Mouse (Mus musculus) lung, embryonic 16.5 days (tissue): ENCODE measurements at regions not wholly inside any gene's neighbourhood (a gene's known extent, or its start where the extent isn't known, plus 50 kb on each side); places are given as distances from the start of the nearest gene placed in this dataset.

Experiments
- ATAC-seq: fragments of 200-750 bp; cut with Nextera tagmentation; 2 replicates; pipeline ENCODE4 v1.8.0; 2017; ENCODE audit warnings: low read depth, mild to moderate bottlenecking, moderate library complexity
- H3K27ac ChIP-seq: fragments of 300-500 bp; sonication (generic); 2 replicates; pipeline ENCODE4 v1.5.1; 2014; ENCODE audit warnings: mild to moderate bottlenecking, control low read depth, low read length
- H3K27me3 ChIP-seq: fragments of 300-500 bp; sonication (generic); 2 replicates; pipeline ENCODE4 v1.6.1; 2014; ENCODE audit warnings: low read depth, low read length, mixed read lengths; ENCODE audit not compliant: control insufficient read depth, insufficient read depth
- H3K36me3 ChIP-seq: fragments of 300-500 bp; sonication (generic); 2 replicates; pipeline ENCODE4 v1.6.1; 2014; ENCODE audit warnings: low read length; ENCODE audit not compliant: control insufficient read depth, insufficient read depth
- H3K4me1 ChIP-seq: fragments of 300-500 bp; sonication (generic); replicated peaks from 2 replicates; pipeline ENCODE4 v1.6.1; 2014; ENCODE audit warnings: low read length, mixed read lengths; ENCODE audit not compliant: control insufficient read depth, insufficient read depth
- H3K4me2 ChIP-seq: fragments of 300-500 bp; sonication (generic); 2 replicates; pipeline ENCODE4 v1.6.1; 2014; ENCODE audit warnings: low read depth, low read length, control low read depth
- H3K4me3 ChIP-seq: fragments of 300-500 bp; sonication (generic); 2 replicates; pipeline ENCODE4 v1.5.1; 2014; ENCODE audit warnings: mild to moderate bottlenecking, low read length, control low read depth
- H3K9ac ChIP-seq: fragments of 300-500 bp; sonication (generic); 2 replicates; pipeline ENCODE4 v1.6.1; 2014; ENCODE audit warnings: low read length, control low read depth
- H3K9me3 ChIP-seq: fragments of 300-500 bp; sonication (generic); 2 replicates; pipeline ENCODE4 v1.6.1; 2016; ENCODE audit warnings: low read length; ENCODE audit not compliant: control insufficient read depth
- WGBS: fragments of 180-500 bp; shearing (Covaris S2); extraction: QIAGEN DNeasy Blood & Tissue Kit; methylation state at CpG from one replicate; pipeline ENCODE4 v1.1.7; 2014; 5-methylcytosine and 5-hydroxymethylcytosine counted together

- WGBS = 44% methylated on average over 2 of the region's 2 CpGs
- Histone ChIP-seq H3K36me3 (no peaks in the 10 kb centered on the region), H3K9ac (no peak overlapping the region), H3K4me1 (peaks cover 3% of the 10 kb centered on the region; the same call in 1 of the 2 replicates), H3K27ac (no peak overlapping the region), H3K4me3 (no peak overlapping the region), H3K9me3 (no peaks in the 10 kb centered on the region), H3K27me3 (no peaks in the 10 kb centered on the region), H3K4me2 (no peak overlapping the region)
- ATAC-seq = peak; percentile 31; the same call in 1 of the 2 replicates
These were observed 202.0 kb upstream of the Ccdc54 start for GRCm38 (mm10) chr16:50792960-50793359.

- Histone ChIP-seq H3K9ac (no peak overlapping the region), H3K36me3 (no peaks in the 10 kb centered on the region), H3K27ac (no peak overlapping the region), H3K4me1 (peaks cover 3% of the 10 kb centered on the region; the same call in 1 of the 2 replicates), H3K9me3 (no peaks in the 10 kb centered on the region), H3K4me2 (no peak overlapping the region), H3K4me3 (no peak overlapping the region), H3K27me3 (no peaks in the 10 kb centered on the region)
- peak; percentile 34; the same call in 1 of the 2 replicates for ATAC-seq
- 30% methylated on average over 2 of the region's 2 CpGs for WGBS
These were observed 201.6 kb upstream of the Ccdc54 start for GRCm38 (mm10) chr16:50792506-50792905.

DNA sequence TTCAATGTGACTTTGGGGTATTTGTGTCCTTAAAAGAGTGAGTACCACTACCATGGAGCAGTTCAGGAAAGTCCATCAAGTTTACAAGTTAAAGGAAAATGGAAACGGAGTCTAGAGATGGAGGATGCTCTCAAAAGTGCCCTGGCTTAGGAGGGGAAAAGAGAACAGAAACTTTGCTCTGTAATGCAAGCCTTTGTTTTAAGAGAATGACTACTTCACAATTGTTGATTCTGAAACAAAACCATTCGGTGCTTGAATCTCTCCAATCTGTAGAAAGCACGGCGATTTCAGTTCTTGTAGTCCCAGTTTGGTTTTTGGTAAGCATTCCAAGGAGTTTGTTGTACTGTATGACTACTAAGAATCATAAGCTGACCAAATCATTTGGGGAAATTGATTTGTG lies 197.7 kb upstream of the Ccdc54 start:
- Histone ChIP-seq H3K4me3 (no peak overlapping the region), H3K9me3 (no peaks in the 10 kb centered on the region), H3K4me1 (peaks cover 9% of the 10 kb centered on the region), H3K27me3 (no peaks in the 10 kb centered on the region), H3K4me2 (no peak overlapping the region), H3K9ac (no peak overlapping the region), H3K36me3 (no peaks in the 10 kb centered on the region), H3K27ac (no peak overlapping the region)
- ATAC-seq = no peak
- 84% methylated on average over 4 of the region's 4 CpGs for WGBS

DNA sequence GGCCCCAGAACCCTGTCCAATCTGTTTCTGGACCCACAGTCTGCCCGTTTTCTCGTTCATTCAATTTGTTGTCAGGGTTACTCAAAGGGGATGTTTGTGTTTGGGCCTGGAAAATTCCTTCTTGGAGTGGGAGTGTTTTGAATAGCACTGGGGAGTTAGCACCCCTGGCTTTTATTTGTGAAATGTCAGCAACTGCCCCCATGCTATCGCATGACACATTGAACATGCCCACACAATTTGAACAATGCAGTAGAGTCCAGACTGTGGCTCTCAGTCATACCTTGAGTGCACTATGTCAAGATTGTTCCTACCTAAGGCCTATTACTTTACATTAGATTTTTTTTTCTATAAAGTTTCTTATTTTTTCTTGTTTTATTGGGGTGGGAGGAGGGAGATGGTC lies 195.2 kb upstream of the Ccdc54 start:
- peaks cover 6% of the 10 kb centered on the region; the same call in 1 of the 2 replicates for H3K4me1 ChIP-seq
- no peak overlapping the region for H3K4me3 ChIP-seq
- no peak for ATAC-seq
- no peaks in the 10 kb centered on the region for H3K36me3 ChIP-seq
- no peaks in the 10 kb centered on the region for H3K27me3 ChIP-seq
- H3K9ac ChIP-seq = no peak overlapping the region
- no peak overlapping the region for H3K27ac ChIP-seq
- no peaks in the 10 kb centered on the region for H3K9me3 ChIP-seq
- 54% methylated on average over 3 of the region's 3 CpGs for WGBS
- H3K4me2 ChIP-seq = no peak overlapping the region

DNA sequence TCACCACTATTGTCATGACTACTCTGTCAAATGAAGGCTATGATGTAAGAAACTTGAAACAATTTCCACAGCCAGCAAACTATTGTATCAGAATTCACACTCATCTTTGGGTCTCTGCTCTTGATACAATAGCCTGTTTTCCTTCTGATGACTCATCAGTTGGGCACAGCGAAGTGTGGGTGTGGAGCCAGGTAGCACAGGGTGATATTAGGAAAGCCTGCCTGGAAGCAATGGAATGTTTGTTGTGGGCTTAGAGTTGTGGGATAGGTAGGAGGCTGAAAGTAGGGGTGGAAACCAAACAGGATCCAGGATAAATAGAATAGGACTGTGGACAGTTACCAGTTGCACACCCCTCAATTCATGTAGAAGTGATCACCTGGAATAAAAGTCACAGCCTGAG lies 194.4 kb upstream of the Ccdc54 start:
- no peaks in the 10 kb centered on the region for H3K9me3 ChIP-seq
- H3K36me3 ChIP-seq = no peaks in the 10 kb centered on the region
- no peaks in the 10 kb centered on the region for H3K27me3 ChIP-seq
- H3K4me3 ChIP-seq = no peak overlapping the region
- no peak for ATAC-seq
- H3K4me1 ChIP-seq = peaks cover 6% of the 10 kb centered on the region; the same call in 1 of the 2 replicates
- no peak overlapping the region for H3K4me2 ChIP-seq
- WGBS = 83% methylated on average over 1 of the region's 1 CpGs
- no peak overlapping the region for H3K27ac ChIP-seq
- H3K9ac ChIP-seq = no peak overlapping the region

GRCm38 (mm10) chr16:50784651-50785228 lies 193.8 kb upstream of the Ccdc54 start:
- H3K4me2 ChIP-seq = no peak overlapping the region
- H3K4me1 ChIP-seq = peaks cover 6% of the 10 kb centered on the region; the same call in 1 of the 2 replicates
- H3K9ac ChIP-seq = no peak overlapping the region
- no peaks in the 10 kb centered on the region for H3K9me3 ChIP-seq
- H3K36me3 ChIP-seq = no peaks in the 10 kb centered on the region
- no peak overlapping the region for H3K4me3 ChIP-seq
- H3K27me3 ChIP-seq = no peaks in the 10 kb centered on the region
- no peak for ATAC-seq
- WGBS = 71% methylated on average over 3 of the region's 3 CpGs
- no peak overlapping the region for H3K27ac ChIP-seq

GRCm38 (mm10) chr16:50783784-50784650 lies 193.1 kb upstream of the Ccdc54 start:
- Histone ChIP-seq H3K27me3 (no peaks in the 10 kb centered on the region), H3K4me2 (0 out of 2 replicates have a peak overlapping the region, but pooled peaks have one; percentile 23), H3K9ac (no peak overlapping the region), H3K4me3 (no peak overlapping the region), H3K9me3 (no peaks in the 10 kb centered on the region), H3K36me3 (no peaks in the 10 kb centered on the region), H3K4me1 (peaks cover 9% of the 10 kb centered on the region; the same call in 1 of the 2 replicates), H3K27ac (no peak overlapping the region)
- WGBS = 33% methylated on average over 20 of the region's 20 CpGs
- ATAC-seq = no peak

- ATAC-seq = no peak
- Histone ChIP-seq H3K27me3 (no peaks in the 10 kb centered on the region), H3K9me3 (no peaks in the 10 kb centered on the region), H3K9ac (no peak overlapping the region), H3K4me2 (no peak overlapping the region), H3K4me1 (peaks cover 9% of the 10 kb centered on the region; the same call in 1 of the 2 replicates), H3K36me3 (no peaks in the 10 kb centered on the region), H3K27ac (no peak overlapping the region), H3K4me3 (no peak overlapping the region)
- WGBS = 16% methylated on average over 6 of the region's 6 CpGs
These were observed 192.3 kb upstream of the Ccdc54 start for GRCm38 (mm10) chr16:50783240-50783639.

DNA sequence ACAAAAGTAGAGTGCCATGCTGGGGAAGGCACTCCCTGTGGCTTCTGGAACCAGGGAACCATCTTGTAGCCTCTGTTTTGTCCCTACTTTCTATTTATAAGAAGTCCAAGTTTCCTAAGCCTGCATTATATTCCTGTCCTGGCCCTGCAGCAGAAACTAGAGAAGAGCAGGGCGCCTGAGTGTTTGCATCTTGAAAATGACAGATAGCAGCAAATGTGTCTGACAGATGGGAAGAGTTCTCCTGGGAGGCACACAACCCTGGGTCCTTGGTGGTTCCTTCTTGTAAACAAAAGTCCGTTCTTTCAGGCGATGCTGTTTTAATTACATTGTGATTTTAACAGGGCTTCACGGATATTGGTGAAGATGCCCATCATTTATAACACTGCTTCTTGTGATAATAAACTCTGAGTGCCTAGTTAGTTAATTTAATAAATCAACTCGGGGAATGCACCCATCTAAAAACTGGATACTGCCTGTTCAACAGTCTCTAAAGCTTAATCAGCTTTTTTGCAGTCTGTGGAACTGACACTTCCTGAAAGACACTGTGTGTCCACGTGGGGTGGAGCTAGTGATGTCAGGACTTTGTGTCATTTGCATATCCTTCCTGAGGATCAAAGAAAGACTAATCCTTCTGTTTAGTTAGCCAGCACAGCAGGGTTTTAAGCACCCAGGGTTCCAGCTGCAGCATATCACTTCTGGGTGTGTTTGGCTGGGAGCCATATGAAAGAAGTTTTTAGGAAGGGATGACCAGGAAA lies 188.3 kb upstream of the Ccdc54 start:
- H3K4me3 ChIP-seq = no peak overlapping the region
- no peaks in the 10 kb centered on the region for H3K36me3 ChIP-seq
- no peak overlapping the region for H3K9ac ChIP-seq
- H3K27me3 ChIP-seq = no peaks in the 10 kb centered on the region
- no peak overlapping the region for H3K4me2 ChIP-seq
- no peaks in the 10 kb centered on the region for H3K9me3 ChIP-seq
- no peak overlapping the region for H3K27ac ChIP-seq
- WGBS = 17% methylated on average over 6 of the region's 6 CpGs
- H3K4me1 ChIP-seq = peaks cover 7% of the 10 kb centered on the region; the same call in 1 of the 2 replicates
- ATAC-seq = no peak
